Mouse (Mus musculus) urinary bladder, postnatal 36 days (tissue): ENCODE results near the gene Akr1b3.
A peak's percentile ranks its signal among the peaks of the same experiment; 100 is the strongest.

Experiments
- DNase-seq, 2 experiments: peaks; one replicate each; pipeline ENCODE4 v3.0.0; 2022; ENCODE audit warnings: low spot score in 2 of 2, mixed read lengths in 1 of 2

Gene Akr1b3

GRCm38 (mm10) chr6:34331379-34331778 lies 14.1 kb upstream of the Akr1b3 start:
- no peak for DNase-seq

GRCm38 (mm10) chr6:34322121-34322520 lies 4.8 kb upstream of the Akr1b3 start:
- DNase-seq = no peak

GRCm38 (mm10) chr6:34318636-34319035 lies 1.4 kb upstream of the Akr1b3 start:
- DNase-seq = no peak

GRCm38 (mm10) chr6:34318172-34318571 lies 894 bp upstream of the Akr1b3 start:
- DNase-seq = no peak

GRCm38 (mm10) chr6:34313921-34314320 lies 3.4 kb downstream of the Akr1b3 start:
- DNase-seq = no peak

GRCm38 (mm10) chr6:34313386-34313785 lies 3.9 kb downstream of the Akr1b3 start:
- no peak for DNase-seq

GRCm38 (mm10) chr6:34310023-34310595 lies 7.2 kb downstream of the Akr1b3 start:
- no peak for DNase-seq

- no peak for DNase-seq
Measured at GRCm38 (mm10) chr6:34309526-34309925, 7.8 kb downstream of the Akr1b3 start.

GRCm38 (mm10) chr6:34306797-34307196 lies 10.5 kb downstream of the Akr1b3 start:
- DNase-seq = no peak

GRCm38 (mm10) chr6:34304675-34305241 lies 12.5 kb downstream of the Akr1b3 start:
- DNase-seq = peak in 1 of 2 experiments; percentile 50

- DNase-seq = no peak
Measured at GRCm38 (mm10) chr6:34297055-34297454, 20.2 kb downstream of the Akr1b3 start.

- peak; percentile 50 to 61 for DNase-seq
Measured at GRCm38 (mm10) chr6:34295437-34295836, 21.8 kb downstream of the Akr1b3 start.

GRCm38 (mm10) chr6:34292882-34293487 lies 24.3 kb downstream of the Akr1b3 start:
- DNase-seq = peak; percentile 65 to 70

- DNase-seq = no peak
Measured at GRCm38 (mm10) chr6:34292196-34292881, 24.9 kb downstream of the Akr1b3 start.

GRCm38 (mm10) chr6:34290681-34291080 lies 26.6 kb downstream of the Akr1b3 start:
- no peak for DNase-seq

GRCm38 (mm10) chr6:34290091-34290490 lies 27.2 kb downstream of the Akr1b3 start:
- DNase-seq = no peak

- no peak for DNase-seq
Measured at GRCm38 (mm10) chr6:34288098-34288497, 29.2 kb downstream of the Akr1b3 start.

- DNase-seq = no peak
Measured at GRCm38 (mm10) chr6:34286841-34287240, 30.4 kb downstream of the Akr1b3 start.

- DNase-seq = no peak
Measured at GRCm38 (mm10) chr6:34278385-34278784, 38.9 kb downstream of the Akr1b3 start.

GRCm38 (mm10) chr6:34277665-34278064 lies 39.6 kb downstream of the Akr1b3 start:
- peak in 1 of 2 experiments; percentile 20 for DNase-seq

GRCm38 (mm10) chr6:34274346-34274745 lies 42.9 kb downstream of the Akr1b3 start:
- no peak for DNase-seq

GRCm38 (mm10) chr6:34273073-34273472 lies 44.2 kb downstream of the Akr1b3 start:
- DNase-seq = no peak

- no peak for DNase-seq
Measured at GRCm38 (mm10) chr6:34272462-34272861, 44.8 kb downstream of the Akr1b3 start.
